Mouse (Mus musculus) embryonic facial prominence, embryonic 15.5 days (tissue): ENCODE measurements around the gene Phpt1. TPM values are rescaled to one million over a fixed set of nuclear protein-coding genes. Genes with fewer than 3 reads are reported as not detected.

Experiments
- ATAC-seq: fragments of 200-750 bp; cut with Nextera tagmentation; 2 replicates; pipeline ENCODE4 v1.8.0; 2017; ENCODE audit warnings: low read depth, moderate TSS enrichment; ENCODE audit not compliant: insufficient number of reproducible peaks, low FRiP score, low TSS enrichment
- H3K27ac ChIP-seq: fragments of 300-500 bp; sonication (generic); replicated peaks from 2 replicates; pipeline ENCODE4 v1.5.1; 2015; ENCODE audit warnings: mild to moderate bottlenecking, inconsistent platforms
- H3K27me3 ChIP-seq: fragments of 300-500 bp; sonication (generic); 2 replicates; pipeline ENCODE4 v1.6.1; 2015; ENCODE audit warnings: inconsistent platforms
- H3K36me3 ChIP-seq: fragments of 300-500 bp; sonication (generic); 2 replicates; pipeline ENCODE4 v1.6.1; 2015; ENCODE audit warnings: mild to moderate bottlenecking, inconsistent platforms
- H3K4me1 ChIP-seq: fragments of 300-500 bp; sonication (generic); 2 replicates; pipeline ENCODE4 v1.6.1; 2015; ENCODE audit warnings: inconsistent platforms
- H3K4me2 ChIP-seq: fragments of 300-500 bp; sonication (generic); replicated peaks from 2 replicates; pipeline ENCODE4 v1.6.1; 2015; ENCODE audit warnings: mild to moderate bottlenecking, inconsistent platforms
- H3K4me3 ChIP-seq: fragments of 300-500 bp; sonication (generic); replicated peaks from 2 replicates; pipeline ENCODE4 v1.5.1; 2015; ENCODE audit warnings: mild to moderate bottlenecking, inconsistent platforms
- H3K9ac ChIP-seq: fragments of 300-500 bp; sonication (generic); 2 replicates; pipeline ENCODE4 v1.6.1; 2015; ENCODE audit warnings: inconsistent platforms
- H3K9me3 ChIP-seq: fragments of 300-500 bp; sonication (generic); replicated peaks from 2 replicates; pipeline ENCODE4 v1.6.1; 2016; ENCODE audit warnings: inconsistent platforms
- WGBS: fragments of 180-500 bp; shearing (Covaris S2); methylation state at CpG from one replicate; pipeline ENCODE4 v1.1.7; 2015; 5-methylcytosine and 5-hydroxymethylcytosine counted together
- polyA plus RNA-seq: library from polyadenylated mRNA; unstranded; fragments of >200 nt; fragmentation: Nextera tagmentation; extraction: Ambion mirVana; gene quantifications from 2 replicates; pipeline ENCODE4 v1.2.1, GENCODE M21; 2015

Phpt1 gene
- polyA plus RNA-seq, 1 experiment from 2014 or later, result 157 TPM

GRCm38 (mm10) chr2:25574136-25574535 is 888 bp downstream of the Phpt1 start:
- peak overlapping the region; percentile 95; the same call in 1 of the 2 replicates for H3K27ac ChIP-seq
- peaks cover 33% of the 10 kb centered on the region for H3K27me3 ChIP-seq
- WGBS, result 21% methylated on average over 11 of the region's 11 CpGs

GRCm38 (mm10) chr2:25573068-25573467 is 2.0 kb downstream of the Phpt1 start:
- no peak for ATAC-seq
- H3K4me3 ChIP-seq, result peak overlapping the region; percentile 63; the same call in 1 of the 2 replicates
- H3K27ac ChIP-seq, result no peak overlapping the region
- WGBS, result 97% methylated on average over 2 of the region's 2 CpGs
- H3K36me3 ChIP-seq, result peaks cover 24% of the 10 kb centered on the region
- peaks cover 22% of the 10 kb centered on the region for H3K27me3 ChIP-seq
- H3K9me3 ChIP-seq, result no peaks in the 10 kb centered on the region
- H3K9ac ChIP-seq, result no peak overlapping the region
- H3K4me2 ChIP-seq, result no peak overlapping the region
- H3K4me1 ChIP-seq, result peaks cover 37% of the 10 kb centered on the region

More at GRCm38 (mm10) chr2:25574136-25574535, 888 bp downstream of the Phpt1 start:
- peaks cover 47% of the 10 kb centered on the region for H3K4me1 ChIP-seq
- peaks cover 15% of the 10 kb centered on the region for H3K36me3 ChIP-seq
- no peak for ATAC-seq
- peak overlapping the region; percentile 90 for H3K4me2 ChIP-seq
- peak overlapping the region; percentile 31 for H3K9ac ChIP-seq
- peak overlapping the region; percentile 63 for H3K4me3 ChIP-seq
- no peaks in the 10 kb centered on the region for H3K9me3 ChIP-seq

GRCm38 (mm10) chr2:25571221-25571620 is 3.8 kb downstream of the Phpt1 start:
- no peak for ATAC-seq
- WGBS, result 89% methylated on average over 4 of the region's 4 CpGs
- H3K4me1 ChIP-seq, result peaks cover 24% of the 10 kb centered on the region
- no peak overlapping the region for H3K9ac ChIP-seq
- H3K4me3 ChIP-seq, result no peak overlapping the region
- H3K27ac ChIP-seq, result no peak overlapping the region
- H3K9me3 ChIP-seq, result no peaks in the 10 kb centered on the region
- no peak overlapping the region for H3K4me2 ChIP-seq
- peaks cover 4% of the 10 kb centered on the region for H3K27me3 ChIP-seq
- peaks cover 27% of the 10 kb centered on the region for H3K36me3 ChIP-seq

- Histone ChIP-seq H3K9me3 (no peaks in the 10 kb centered on the region), H3K4me2 (no peak overlapping the region), H3K36me3 (peaks cover 46% of the 10 kb centered on the region), H3K27ac (no peak overlapping the region), H3K27me3 (no peaks in the 10 kb centered on the region), H3K9ac (no peak overlapping the region), H3K4me3 (no peak overlapping the region), H3K4me1 (peaks cover 14% of the 10 kb centered on the region)
- 85% methylated on average over 3 of the region's 3 CpGs for WGBS
- no peak for ATAC-seq
Observed at GRCm38 (mm10) chr2:25569323-25569722, 5.7 kb downstream of the Phpt1 start.

GRCm38 (mm10) chr2:25568473-25569019 is 6.5 kb downstream of the Phpt1 start:
- 82% methylated on average over 6 of the region's 6 CpGs for WGBS
- no peaks in the 10 kb centered on the region for H3K9me3 ChIP-seq
- no peaks in the 10 kb centered on the region for H3K27me3 ChIP-seq
- H3K9ac ChIP-seq, result no peak overlapping the region
- H3K4me3 ChIP-seq, result no peak overlapping the region
- no peak overlapping the region for H3K4me2 ChIP-seq
- ATAC-seq, result no peak
- peaks cover 54% of the 10 kb centered on the region for H3K36me3 ChIP-seq
- peaks cover 6% of the 10 kb centered on the region for H3K4me1 ChIP-seq
- H3K27ac ChIP-seq, result no peak overlapping the region

GRCm38 (mm10) chr2:25566558-25566957 is 8.5 kb downstream of the Phpt1 start:
- peaks cover 73% of the 10 kb centered on the region for H3K36me3 ChIP-seq
- no peaks in the 10 kb centered on the region for H3K9me3 ChIP-seq
- no peak for ATAC-seq

GRCm38 (mm10) chr2:25565741-25566140 is 9.3 kb downstream of the Phpt1 start:
- Histone ChIP-seq H3K4me3 (no peak overlapping the region), H3K4me2 (no peak overlapping the region), H3K27ac (no peak overlapping the region), H3K27me3 (no peaks in the 10 kb centered on the region), H3K4me1 (no peaks in the 10 kb centered on the region), H3K36me3 (peaks cover 77% of the 10 kb centered on the region), H3K9ac (no peak overlapping the region), H3K9me3 (no peaks in the 10 kb centered on the region)
- 89% methylated on average over 8 of the region's 8 CpGs for WGBS
- ATAC-seq, result no peak

More at GRCm38 (mm10) chr2:25566558-25566957, 8.5 kb downstream of the Phpt1 start:
- H3K4me2 ChIP-seq, result no peak overlapping the region
- no peak overlapping the region for H3K4me3 ChIP-seq
- no peak overlapping the region for H3K9ac ChIP-seq
- H3K27ac ChIP-seq, result no peak overlapping the region
- no peaks in the 10 kb centered on the region for H3K27me3 ChIP-seq
- WGBS, result 75% methylated on average over 6 of the region's 6 CpGs
- no peaks in the 10 kb centered on the region for H3K4me1 ChIP-seq

GRCm38 (mm10) chr2:25561946-25562345 is 13.1 kb downstream of the Phpt1 start:
- Histone ChIP-seq H3K4me1 (peaks cover 18% of the 10 kb centered on the region), H3K27ac (no peak overlapping the region), H3K27me3 (no peaks in the 10 kb centered on the region), H3K4me3 (no peak overlapping the region), H3K4me2 (no peak overlapping the region), H3K9ac (no peak overlapping the region), H3K9me3 (no peaks in the 10 kb centered on the region), H3K36me3 (peaks cover 63% of the 10 kb centered on the region)
- no peak for ATAC-seq
- WGBS, result 83% methylated on average over 9 of the region's 9 CpGs

- Histone ChIP-seq H3K27me3 (no peaks in the 10 kb centered on the region), H3K9ac (no peak overlapping the region), H3K4me3 (no peak overlapping the region), H3K9me3 (no peaks in the 10 kb centered on the region), H3K4me1 (peaks cover 21% of the 10 kb centered on the region), H3K4me2 (no peak overlapping the region), H3K36me3 (peaks cover 56% of the 10 kb centered on the region), H3K27ac (no peak overlapping the region)
- WGBS, result 78% methylated on average over 8 of the region's 8 CpGs
- ATAC-seq, result no peak
Observed at GRCm38 (mm10) chr2:25560551-25560950, 14.5 kb downstream of the Phpt1 start.

- Histone ChIP-seq H3K9ac (peak overlapping the region; percentile 95; the same call in 1 of the 2 replicates), H3K27ac (no peak overlapping the region), H3K4me1 (peaks cover 21% of the 10 kb centered on the region), H3K9me3 (no peaks in the 10 kb centered on the region), H3K4me2 (peak overlapping the region; percentile 93), H3K4me3 (peak overlapping the region; percentile 100), H3K36me3 (peaks cover 38% of the 10 kb centered on the region), H3K27me3 (no peaks in the 10 kb centered on the region)
- WGBS, result 39% methylated on average over 6 of the region's 6 CpGs
- ATAC-seq, result no peak
Observed at GRCm38 (mm10) chr2:25558774-25559173, 16.2 kb downstream of the Phpt1 start.

GRCm38 (mm10) chr2:25557964-25558360 is 17.1 kb downstream of the Phpt1 start:
- no peaks in the 10 kb centered on the region for H3K27me3 ChIP-seq
- H3K9me3 ChIP-seq, result no peaks in the 10 kb centered on the region
- peaks cover 30% of the 10 kb centered on the region for H3K36me3 ChIP-seq
- peak overlapping the region; percentile 84 for H3K27ac ChIP-seq
- ATAC-seq, result peak; percentile 15; the same call in 1 of the 2 replicates
- H3K4me2 ChIP-seq, result peak overlapping the region; percentile 93
- H3K4me1 ChIP-seq, result peaks cover 21% of the 10 kb centered on the region
- peak overlapping the region; percentile 95 for H3K9ac ChIP-seq
- 0% methylated on average over 24 of the region's 24 CpGs for WGBS
- peak overlapping the region; percentile 100 for H3K4me3 ChIP-seq
